Mouse (Mus musculus): ENCODE measurements around the gene Mybphl.

- TF ChIP-seq GATA1 (IDR thresholded peaks at IDR 0.05; ENCODE audit: low read length) (no peak), TAL1 (IDR thresholded peaks at IDR 0.05; ENCODE audit: low read length) (no peak)
Measured at GRCm38 (mm10) chr3:108367828-108368227, 3.1 kb downstream of the Mybphl start.
